Mouse (Mus musculus) layer of hippocampus, adult 11-12 months (tissue): ENCODE data around the gene Zmiz2.
"Not testable (repeated sequence)": the region's sequence is repeated elsewhere in the genome, so short reads cannot be mapped to it uniquely, and the experiment has no call there.

Source experiments
- DNase-seq: peaks from one replicate; pipeline ENCODE4 v3.0.0; 2022; ENCODE audit warnings: low spot score

Gene Zmiz2

GRCm38 (mm10) chr11:6420283-6420703, 31.4 kb downstream of the Zmiz2 start:
- DNase-seq: no peak

DNA sequence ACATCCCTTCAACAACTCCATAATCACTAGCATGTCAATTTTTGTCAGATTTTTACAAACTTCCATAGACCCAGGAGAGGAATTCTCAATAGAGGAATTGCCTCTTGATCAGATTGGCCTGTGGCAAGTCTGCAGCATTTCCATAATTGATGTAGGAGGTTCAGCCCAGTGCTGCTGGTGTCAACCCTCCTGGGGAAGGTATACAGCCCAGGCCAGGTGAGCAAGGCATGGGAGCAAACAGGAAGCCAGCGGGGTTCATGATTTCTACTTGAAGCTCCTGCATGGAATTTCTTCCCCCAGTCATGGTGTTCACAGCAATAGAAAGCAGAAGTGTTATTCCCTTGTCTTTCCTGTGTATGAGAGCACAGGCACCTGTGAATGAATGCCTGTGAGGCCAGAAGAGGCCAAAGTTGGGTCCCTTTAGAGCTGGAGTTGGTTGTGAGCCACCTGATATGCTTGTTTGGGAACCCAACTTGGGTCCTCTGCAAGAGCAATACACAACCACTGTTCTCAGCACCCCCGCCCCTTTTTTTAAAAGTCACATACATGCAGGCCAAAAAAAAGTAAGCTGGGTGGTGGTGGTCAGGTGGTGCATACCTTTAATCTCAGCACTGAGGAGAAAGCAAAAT, 32.0 kb downstream of the Zmiz2 start:
- no peak for DNase-seq

GRCm38 (mm10) chr11:6430186-6430585, 41.3 kb downstream of the Zmiz2 start:
- no peak for DNase-seq

DNA sequence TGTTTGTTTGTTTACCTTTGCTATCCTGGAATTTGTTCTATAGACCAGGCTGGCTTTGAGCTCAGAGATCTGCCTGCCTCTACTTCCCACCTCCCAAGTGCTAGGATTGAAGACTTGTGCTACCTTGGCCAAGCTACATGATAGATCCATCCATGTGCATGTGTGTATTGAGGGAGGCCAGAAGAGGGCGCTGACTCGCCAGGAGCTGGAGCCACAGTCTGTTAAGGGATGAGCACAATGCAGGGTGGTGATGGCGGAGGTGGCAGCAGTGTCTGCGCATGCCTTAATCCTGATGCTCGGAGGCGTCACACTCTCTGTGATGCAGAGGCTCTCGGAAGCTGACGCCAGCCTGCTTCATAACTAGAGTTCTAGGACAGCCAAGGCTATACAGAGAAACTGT, 47.6 kb downstream of the Zmiz2 start:
- DNase-seq: no peak

DNA sequence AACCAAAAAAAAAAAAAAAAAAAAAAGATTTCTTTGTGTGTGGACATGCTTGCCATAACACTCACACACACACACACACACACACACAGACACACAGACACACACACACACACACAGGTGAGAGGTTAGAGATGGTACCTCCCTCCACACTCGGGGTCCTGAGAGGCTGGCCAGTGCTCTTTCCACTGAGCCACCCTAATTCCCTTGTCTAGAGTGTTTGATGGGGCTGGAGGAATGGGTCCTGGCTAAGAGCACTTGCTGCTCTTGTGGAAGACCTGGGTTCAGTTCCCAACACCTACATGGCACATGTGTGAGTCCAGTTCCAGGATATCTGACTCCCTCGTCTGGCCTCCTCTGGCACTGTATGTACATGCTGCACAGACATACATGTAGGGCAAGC, 48.8 kb downstream of the Zmiz2 start:
- DNase-seq: no peak

GRCm38 (mm10) chr11:6440171-6440570, 51.3 kb downstream of the Zmiz2 start:
- DNase-seq: no peak

DNA sequence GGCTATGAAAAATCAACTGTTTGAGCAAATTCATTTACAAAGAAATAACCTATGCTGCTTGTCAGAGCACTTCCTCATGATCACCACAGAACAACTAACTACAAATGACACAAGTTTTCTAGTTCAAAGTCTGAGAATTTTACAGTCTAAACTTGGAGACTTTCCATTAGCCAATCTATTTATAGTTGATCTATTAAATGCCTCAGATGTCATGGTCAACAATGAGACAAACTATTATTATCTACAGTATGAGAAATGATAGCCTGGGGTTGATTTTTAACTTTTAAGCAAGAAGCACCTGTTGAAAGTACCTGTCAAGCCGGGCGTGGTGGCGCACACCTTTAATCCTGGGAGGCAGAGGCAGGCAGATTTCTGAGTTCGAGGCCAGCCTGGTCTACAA, 53.7 kb downstream of the Zmiz2 start:
- no peak for DNase-seq

- DNase-seq: no peak
Observed at GRCm38 (mm10) chr11:6443102-6443501, 54.2 kb downstream of the Zmiz2 start.

GRCm38 (mm10) chr11:6443727-6444076, 54.8 kb downstream of the Zmiz2 start:
- no peak for DNase-seq

- DNase-seq: peak; percentile 100
Observed at GRCm38 (mm10) chr11:6444077-6444853, 55.4 kb downstream of the Zmiz2 start, which contains the start of gene H2afv. Gene H2afv, minus strand, starts transcription at chr11:6444443.

- no peak for DNase-seq
Observed at GRCm38 (mm10) chr11:6445441-6445840, 56.6 kb downstream of the Zmiz2 start.

DNA sequence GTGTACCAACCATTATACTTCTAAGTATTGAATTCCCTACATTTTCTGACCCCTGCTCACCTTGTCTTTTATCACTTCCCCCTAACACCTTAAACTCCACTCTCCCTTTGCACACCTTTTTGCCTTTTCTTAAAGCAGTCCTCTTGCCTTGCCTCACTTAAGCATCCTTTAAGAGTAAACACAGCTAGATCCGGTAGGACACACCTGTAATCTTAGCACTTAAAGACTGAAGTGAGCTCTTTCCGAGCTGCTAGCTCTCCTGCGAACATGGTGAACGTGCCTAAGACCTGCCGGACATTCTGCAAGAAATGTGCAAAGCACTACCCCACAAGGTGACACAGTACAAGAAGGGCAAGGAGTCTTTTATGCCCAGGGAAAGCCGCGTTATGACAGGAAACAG, 57.1 kb downstream of the Zmiz2 start:
- no peak for DNase-seq

DNA sequence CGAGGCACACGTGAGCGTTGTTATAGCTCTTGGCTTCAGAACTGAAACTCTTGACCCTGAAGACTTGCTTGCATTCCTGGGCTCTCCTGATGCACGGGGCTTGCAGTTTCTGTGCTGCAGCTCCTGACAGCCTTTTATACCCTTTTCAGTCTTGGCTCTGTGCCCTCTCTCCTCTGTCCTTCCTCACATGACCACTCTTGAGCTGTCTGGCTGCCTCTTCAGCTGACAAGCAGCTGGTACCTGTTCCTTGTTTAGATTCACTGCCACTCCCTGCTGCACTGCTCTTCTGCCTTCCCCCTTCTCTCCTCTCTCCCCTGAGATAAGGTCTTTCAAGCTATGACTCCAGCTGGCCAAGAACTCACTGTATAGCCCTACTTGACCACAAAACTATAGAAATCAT, 58.6 kb downstream of the Zmiz2 start:
- DNase-seq: no peak

- not testable (repeated sequence) for DNase-seq
Observed at GRCm38 (mm10) chr11:6448155-6448554, 59.3 kb downstream of the Zmiz2 start.
